Mouse (Mus musculus) layer of hippocampus, adult 11-12 months (tissue): Measurements from ENCODE around the gene Capg.

ENCODE experiments used
- DNase-seq: peaks from one replicate; pipeline ENCODE4 v3.0.0; 2022; ENCODE audit warnings: low spot score

The Capg gene

DNA sequence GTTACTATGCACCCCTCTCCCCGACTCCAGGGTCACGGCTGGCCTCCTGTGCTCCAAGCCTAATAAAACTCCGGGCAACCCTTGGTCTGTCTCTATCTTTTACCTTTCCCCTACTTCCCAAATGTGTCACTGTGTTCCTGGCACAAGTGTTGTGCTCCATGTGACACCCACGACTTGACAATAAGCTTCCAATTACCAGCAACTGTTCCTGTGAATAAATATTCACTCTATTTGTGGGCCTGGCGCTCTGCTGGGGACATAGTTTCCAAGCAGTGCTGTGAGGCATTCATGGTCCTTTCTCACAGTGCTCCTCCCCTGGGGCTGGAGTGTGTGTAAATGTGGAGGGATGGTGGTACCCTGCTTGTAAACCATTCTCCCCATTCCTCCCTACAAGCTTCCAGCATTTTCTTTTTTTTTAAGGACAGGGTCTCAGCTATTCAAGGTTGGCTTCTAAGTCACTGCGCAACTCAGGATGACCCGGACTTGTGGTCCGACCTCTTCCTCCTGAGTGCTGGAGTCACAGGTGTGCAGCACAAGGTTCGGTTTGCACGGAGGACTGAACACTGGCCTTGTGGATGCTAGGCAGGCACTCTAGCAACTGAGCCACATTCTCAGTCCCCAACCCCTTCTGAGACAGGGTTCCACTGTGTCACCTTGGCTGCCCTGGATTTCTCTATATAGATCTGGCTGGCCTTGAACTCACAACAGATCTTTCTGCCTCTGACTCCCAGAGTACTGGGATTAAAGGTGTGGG is 26.6 kb downstream of the Capg start:
- DNase-seq: peak; percentile 56

- no peak for DNase-seq
These were observed 27.6 kb downstream of the Capg start for GRCm38 (mm10) chr6:72571826-72572225.

DNA sequence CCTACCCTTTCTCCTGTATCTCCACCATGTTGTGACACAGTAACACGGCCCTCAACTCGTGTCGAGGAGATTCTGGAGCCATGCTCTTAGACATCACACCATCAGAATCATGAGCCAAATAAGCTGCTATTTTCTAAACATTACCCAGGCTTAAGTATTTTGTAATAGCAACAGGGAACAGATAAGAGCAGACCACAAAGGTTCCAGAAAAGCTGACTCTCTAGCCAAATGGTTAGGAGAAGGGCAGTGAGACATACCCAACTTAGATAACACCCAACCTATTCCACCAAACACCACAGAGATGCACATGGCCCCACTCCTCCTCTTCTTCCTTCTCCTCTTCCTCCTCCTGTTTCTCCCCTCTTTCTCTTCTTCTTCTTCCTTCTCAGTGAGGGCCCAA is 31.9 kb downstream of the Capg start:
- DNase-seq: no peak

GRCm38 (mm10) chr6:72581625-72582382 is 37.6 kb downstream of the Capg start:
- no peak for DNase-seq

DNA sequence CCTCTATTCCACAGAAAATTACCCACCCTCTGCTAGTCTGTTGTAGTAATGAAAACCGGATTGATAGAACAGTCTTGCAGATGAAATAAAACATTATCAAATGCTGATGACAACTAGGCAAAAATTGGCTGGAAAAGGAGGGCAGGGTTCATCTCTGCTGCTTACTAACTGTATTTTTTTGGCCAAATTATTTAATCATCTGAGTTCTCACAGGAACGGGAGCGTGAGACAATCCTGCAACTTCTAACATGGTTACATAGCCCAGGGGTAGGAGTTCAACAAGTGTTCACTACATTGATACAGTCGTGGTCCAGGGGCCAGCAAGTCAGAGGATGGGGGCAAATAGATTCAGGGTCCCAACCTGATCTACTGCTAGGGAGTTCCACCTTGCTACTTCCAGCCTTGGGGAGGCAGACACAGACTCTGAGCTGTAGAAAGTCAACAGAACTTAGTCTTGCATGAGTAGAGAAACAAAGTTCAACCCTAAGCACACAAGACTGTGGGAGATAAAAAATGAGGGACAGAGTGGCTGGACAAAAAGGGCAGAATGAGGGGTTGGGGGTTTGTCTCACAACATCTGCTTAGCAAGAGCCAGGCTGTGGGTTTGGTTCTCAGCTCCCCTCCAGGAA is 39.1 kb downstream of the Capg start:
- no peak for DNase-seq

- DNase-seq: no peak
These were observed 40.0 kb downstream of the Capg start for GRCm38 (mm10) chr6:72584154-72584553.

DNA sequence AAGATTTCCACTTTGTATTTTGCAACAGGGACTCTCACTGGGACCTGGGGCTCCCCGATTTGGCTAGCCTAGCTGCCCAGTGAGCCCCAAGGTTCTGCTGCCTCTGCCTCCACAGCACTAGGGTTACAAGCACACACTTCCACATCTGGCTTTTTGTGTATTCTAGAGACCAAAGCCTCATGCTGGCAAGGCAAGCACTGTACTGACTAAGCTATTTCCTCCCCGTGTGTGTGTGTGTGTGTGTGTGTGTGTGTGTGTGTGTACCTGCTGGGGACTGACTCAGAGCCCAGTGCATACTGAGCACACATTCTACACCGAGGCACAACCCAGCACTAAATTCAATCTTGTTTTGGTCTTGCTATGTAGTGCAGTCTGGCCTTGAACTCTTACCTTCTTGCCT is 42.5 kb downstream of the Capg start:
- no peak for DNase-seq

DNA sequence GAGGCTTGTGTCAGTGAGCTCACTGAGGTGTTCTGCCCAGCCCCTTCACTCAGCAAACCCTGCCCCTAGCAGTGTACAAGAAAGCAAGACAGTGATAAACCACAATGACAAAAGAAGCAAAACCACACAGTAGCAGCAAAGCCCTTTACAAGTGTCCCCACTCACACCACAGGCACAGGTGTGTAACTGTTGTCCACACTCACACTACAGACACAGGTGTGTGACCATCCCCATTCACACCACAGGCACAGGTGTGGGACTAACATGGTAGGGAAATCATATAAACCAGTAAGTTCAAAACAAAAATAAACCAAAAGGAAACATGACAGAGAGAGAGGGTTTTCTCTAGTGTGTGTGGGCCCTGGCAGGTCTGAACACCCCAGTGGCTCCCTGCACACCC is 44.1 kb downstream of the Capg start:
- no peak for DNase-seq

GRCm38 (mm10) chr6:72590111-72590510 is 45.9 kb downstream of the Capg start:
- DNase-seq: no peak

GRCm38 (mm10) chr6:72593011-72593803 is 49.0 kb downstream of the Capg start:
- DNase-seq: peak; percentile 27

DNA sequence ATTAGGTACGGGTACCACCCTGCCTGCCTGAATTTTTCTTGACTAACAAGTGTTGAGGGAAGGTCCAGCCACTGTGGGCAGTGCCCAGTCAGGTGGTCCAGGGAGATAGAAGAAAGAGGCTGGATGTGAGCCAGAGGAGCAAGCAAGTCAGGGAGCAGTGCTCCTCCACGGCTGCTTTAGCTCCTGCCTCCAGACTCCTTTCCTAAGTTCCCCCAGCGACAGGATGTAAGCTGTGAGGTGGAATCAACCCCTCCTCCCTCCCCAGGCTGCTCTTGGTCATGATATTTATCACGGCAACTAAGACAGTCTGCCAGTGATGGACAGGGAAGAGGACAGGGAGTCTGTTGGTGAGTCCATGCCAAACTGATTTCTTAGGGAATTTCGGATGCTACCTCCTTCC is 49.7 kb downstream of the Capg start:
- no peak for DNase-seq

DNA sequence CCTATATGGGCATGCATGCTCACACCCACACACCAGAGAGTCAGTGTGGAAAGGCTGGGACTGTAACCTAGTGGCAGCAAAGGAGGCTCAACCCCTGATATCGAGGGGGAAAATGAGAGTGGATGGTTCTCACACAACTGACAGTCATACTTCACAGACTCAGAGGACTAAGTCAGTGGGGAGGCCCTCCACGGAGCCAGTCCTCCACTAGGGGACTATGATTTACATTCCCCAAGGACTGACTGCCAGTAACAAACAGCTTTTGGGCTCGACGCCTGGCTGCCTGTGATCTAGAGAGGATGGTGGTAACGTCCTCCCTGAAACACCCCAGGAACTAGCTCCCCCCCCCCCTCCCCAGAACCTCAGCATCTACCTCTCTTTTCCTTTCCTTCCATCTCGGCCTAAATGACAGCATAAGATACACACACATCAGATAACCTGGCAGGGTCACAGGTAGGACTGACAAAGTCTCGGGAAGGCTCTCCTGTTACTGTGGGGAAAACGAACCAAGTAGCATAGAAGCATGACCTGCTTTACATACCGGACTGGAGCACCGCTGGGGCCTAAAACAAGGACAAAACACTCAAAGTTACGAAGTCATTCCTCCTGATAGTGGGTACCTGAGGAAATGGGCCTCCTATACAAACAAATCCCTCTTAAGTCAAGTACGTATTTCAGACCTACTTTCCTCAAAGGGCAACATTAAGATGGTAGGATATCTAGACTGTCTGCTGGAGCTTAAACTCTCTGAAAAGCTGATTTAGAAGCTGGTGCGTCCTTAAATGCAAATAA is 53.1 kb downstream of the Capg start:
- DNase-seq: peak; percentile 43

GRCm38 (mm10) chr6:72597956-72598753 is 54.0 kb downstream of the Capg start, which contains the start of the genes Elmod3 and Retsat:
Elmod3 (minus strand) TSS chr6:72598413.
Retsat (plus strand) TSS chr6:72598475.
- peak; percentile 94 for DNase-seq

DNA sequence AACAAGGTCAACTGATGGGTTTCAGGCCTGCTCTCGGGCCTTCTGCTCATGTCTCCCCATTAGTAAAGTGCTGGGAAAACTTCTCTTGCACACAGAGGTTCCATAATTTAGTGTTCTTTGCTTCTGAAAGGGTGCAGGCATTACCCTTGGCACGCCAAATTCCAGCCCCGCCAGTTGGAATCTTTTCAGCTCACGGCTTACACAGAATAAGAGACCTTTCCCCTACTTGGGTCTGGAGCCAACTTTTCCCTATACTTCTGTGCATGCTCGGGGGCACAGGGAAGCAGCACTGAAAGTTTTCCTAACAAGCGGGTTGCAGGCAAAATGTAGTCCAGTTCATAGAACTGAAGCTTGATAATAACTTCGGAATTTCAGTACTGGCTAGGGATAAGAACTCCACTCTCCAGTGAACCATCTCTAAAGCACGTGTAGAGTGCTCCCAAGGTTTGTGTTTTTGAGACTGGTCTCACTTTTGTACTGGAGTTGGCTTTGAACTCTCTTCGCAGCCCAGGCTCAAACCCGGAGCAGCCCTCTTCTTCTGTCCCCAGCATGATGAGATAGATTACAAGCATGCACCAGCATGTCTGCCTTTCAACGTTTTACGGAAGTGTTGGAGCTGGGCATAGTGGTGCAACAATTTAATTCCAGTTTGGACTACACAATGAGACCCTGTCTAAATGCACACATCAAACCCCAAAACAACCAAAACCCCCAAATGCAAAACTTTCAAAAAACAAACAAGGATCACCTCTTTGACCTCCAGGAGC is 54.8 kb downstream of the Capg start:
- DNase-seq: peak; percentile 53

DNA sequence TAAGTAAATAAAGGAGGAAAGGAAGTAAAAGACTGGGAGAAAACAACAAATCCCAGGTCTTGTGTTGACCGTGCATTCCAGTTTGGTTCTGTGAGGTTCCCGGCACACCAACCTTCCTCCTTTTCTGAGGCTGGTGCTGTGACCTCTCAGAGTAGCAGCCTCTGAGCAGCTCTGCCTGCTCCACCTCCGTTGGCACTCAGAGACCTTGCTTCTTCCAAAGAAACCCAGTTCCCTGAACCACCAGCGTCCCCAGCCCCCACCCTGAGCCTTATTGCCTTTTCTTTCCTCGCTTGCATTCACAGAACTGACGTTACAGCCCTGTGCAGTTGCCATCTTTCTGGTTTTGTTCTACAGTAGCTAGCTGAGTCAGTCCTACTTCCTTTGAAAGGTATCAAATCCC is 56.0 kb downstream of the Capg start:
- DNase-seq: no peak

DNA sequence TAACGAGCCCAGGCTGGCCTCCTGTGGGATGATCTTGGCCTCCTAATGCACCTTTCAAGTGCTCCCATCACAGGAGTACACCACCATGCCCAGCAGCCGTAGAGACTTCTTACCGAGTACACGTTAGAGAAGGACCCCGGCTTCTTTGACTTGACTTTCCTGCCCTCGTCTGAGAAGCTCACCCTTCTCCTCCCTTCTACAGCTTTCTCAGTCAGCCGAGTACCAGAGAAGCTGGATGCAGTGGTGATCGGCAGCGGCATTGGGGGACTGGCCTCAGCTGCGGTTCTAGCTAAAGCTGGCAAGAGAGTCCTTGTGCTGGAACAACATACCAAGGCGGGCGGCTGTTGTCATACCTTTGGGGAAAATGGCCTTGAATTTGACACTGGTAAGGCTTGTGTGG is 56.6 kb downstream of the Capg start:
- no peak for DNase-seq

DNA sequence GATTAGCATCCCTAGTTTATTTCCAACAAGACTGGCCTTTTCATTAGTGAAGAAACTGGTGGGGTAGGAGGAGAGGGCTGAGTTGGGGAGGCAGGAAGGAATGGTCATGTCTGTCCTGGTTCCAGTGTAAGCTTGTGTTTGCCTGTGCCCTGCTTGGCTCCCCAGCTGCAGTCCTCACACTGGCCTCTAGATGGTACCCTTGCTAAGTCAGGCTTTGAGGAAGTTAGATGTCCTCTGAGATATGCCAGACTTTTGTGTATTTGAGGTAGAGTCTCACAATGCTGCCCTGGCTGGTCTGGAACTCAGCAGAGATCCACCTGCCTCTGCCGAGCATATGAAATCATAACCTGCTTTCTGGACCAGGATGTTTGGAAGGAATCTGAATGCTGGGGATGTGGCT is 57.5 kb downstream of the Capg start:
- DNase-seq: peak; percentile 86

- no peak for DNase-seq
These were observed 59.9 kb downstream of the Capg start for GRCm38 (mm10) chr6:72604066-72604465.

DNA sequence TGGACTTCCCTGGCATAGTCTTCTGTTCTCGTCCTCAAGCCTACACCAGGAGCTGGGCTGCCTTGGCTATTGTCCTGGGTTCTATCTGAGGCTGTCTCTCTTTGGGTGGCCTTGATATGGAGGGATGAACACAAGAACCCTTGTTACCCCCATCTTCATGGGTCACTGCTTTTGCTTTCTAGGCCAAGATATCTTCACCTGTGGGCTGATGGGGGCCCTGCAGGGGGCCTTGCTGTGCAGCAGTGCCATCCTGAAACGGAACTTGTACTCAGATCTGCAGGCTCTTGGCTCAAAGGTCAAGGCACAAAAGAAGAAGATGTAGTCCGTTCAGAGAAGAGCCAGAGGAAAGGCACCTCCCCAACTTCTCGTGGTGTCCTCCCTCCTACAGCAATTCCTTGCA is 62.9 kb downstream of the Capg start:
- DNase-seq: no peak

GRCm38 (mm10) chr6:72607676-72608075 is 63.5 kb downstream of the Capg start:
- no peak for DNase-seq
